Mouse (Mus musculus) intestine, postnatal 0 days (tissue): ENCODE results near the gene Ifnar1. TPM values are rescaled to one million over a fixed set of nuclear protein-coding genes. Genes with fewer than 3 reads are reported as not detected.

Source experiments
- ATAC-seq: fragments of 200-750 bp; cut with Nextera tagmentation; 2 replicates; pipeline ENCODE4 v1.8.0; 2017; ENCODE audit warnings: mild to moderate bottlenecking, moderate TSS enrichment, moderate library complexity
- H3K27ac ChIP-seq: fragments of 300-500 bp; sonication (generic); 2 replicates; pipeline ENCODE4 v1.5.1; 2014; ENCODE audit warnings: mild to moderate bottlenecking, low read depth, low read length, moderate library complexity
- H3K27me3 ChIP-seq: fragments of 300-500 bp; sonication (generic); replicated peaks from 2 replicates; pipeline ENCODE4 v1.6.1; 2014; ENCODE audit warnings: low read length, mixed read lengths; ENCODE audit not compliant: control insufficient read depth, insufficient read depth
- H3K36me3 ChIP-seq: fragments of 300-500 bp; sonication (generic); 2 replicates; pipeline ENCODE4 v1.6.1; 2014; ENCODE audit warnings: mild to moderate bottlenecking, moderate library complexity; ENCODE audit not compliant: control insufficient read depth, insufficient read depth
- H3K4me1 ChIP-seq: fragments of 300-500 bp; sonication (generic); replicated peaks from 2 replicates; pipeline ENCODE4 v1.6.1; 2014; ENCODE audit warnings: antibody characterized with exemption, low read length, mixed read lengths; ENCODE audit not compliant: control insufficient read depth, insufficient read depth
- H3K4me2 ChIP-seq: fragments of 300-500 bp; sonication (generic); replicated peaks from 2 replicates; pipeline ENCODE4 v1.6.1; 2014; ENCODE audit warnings: low read depth, mild to moderate bottlenecking, moderate library complexity
- H3K4me3 ChIP-seq: fragments of 300-500 bp; sonication (generic); 2 replicates; pipeline ENCODE4 v1.5.1; 2014; ENCODE audit warnings: low read depth, low read length
- H3K9ac ChIP-seq: fragments of 300-500 bp; sonication (generic); 2 replicates; pipeline ENCODE4 v1.6.1; 2014; ENCODE audit warnings: mild to moderate bottlenecking, low read depth, low read length
- H3K9me3 ChIP-seq: fragments of 300-500 bp; sonication (generic); 2 replicates; pipeline ENCODE4 v1.6.1; 2016; ENCODE audit warnings: mixed run types; ENCODE audit not compliant: control insufficient read depth
- CTCF ChIP-seq: sonication (generic); IDR thresholded peaks from 2 replicates; pipeline ENCODE4 v1.5.1; 2016; ENCODE audit warnings: low read depth, mild to moderate bottlenecking, control low read depth, antibody characterized with exemption, moderate library complexity
- WGBS: fragments of 180-500 bp; shearing (Covaris S2); extraction: QIAGEN DNeasy Blood & Tissue Kit; methylation state at CpG from one replicate; pipeline ENCODE4 v1.1.7; 2014; 5-methylcytosine and 5-hydroxymethylcytosine counted together
- polyA plus RNA-seq: library from polyadenylated mRNA; unstranded; fragments of >200 nt; fragmentation: Nextera tagmentation; extraction: Ambion mirVana; gene quantifications from 2 replicates; pipeline ENCODE4 v1.2.1, GENCODE M21; 2015

Ifnar1 gene
- polyA plus RNA-seq, 1 experiment from 2014 or later = 18.2 TPM

- 90% methylated on average over 15 of the region's 15 CpGs for WGBS
- peaks cover 68% of the 10 kb centered on the region for H3K36me3 ChIP-seq
- H3K4me3 ChIP-seq = no peak overlapping the region
- no peaks in the 10 kb centered on the region for H3K9me3 ChIP-seq
- no peaks in the 10 kb centered on the region for H3K27me3 ChIP-seq
- no peaks in the 10 kb centered on the region for H3K4me1 ChIP-seq
- H3K27ac ChIP-seq = 0 out of 2 replicates have a peak overlapping the region, but pooled peaks have one; percentile 28
- ATAC-seq = no peak
- H3K9ac ChIP-seq = no peak overlapping the region
- TF ChIP-seq CTCF = no peak
- H3K4me2 ChIP-seq = no peak overlapping the region
These were observed 20.1 kb downstream of the Ifnar1 start for GRCm38 (mm10) chr16:91505116-91505601.

- ATAC-seq = no peak
- WGBS = 94% methylated on average over 12 of the region's 12 CpGs
- TF ChIP-seq CTCF = no peak
These were observed 21.4 kb downstream of the Ifnar1 start for GRCm38 (mm10) chr16:91506396-91506795.

GRCm38 (mm10) chr16:91512161-91512787 is 27.2 kb downstream of the Ifnar1 start:
- Histone ChIP-seq H3K27me3 (no peaks in the 10 kb centered on the region), H3K4me1 (no peaks in the 10 kb centered on the region), H3K36me3 (peaks cover 9% of the 10 kb centered on the region), H3K4me2 (no peak overlapping the region), H3K27ac (no peak overlapping the region), H3K9me3 (no peaks in the 10 kb centered on the region), H3K9ac (no peak overlapping the region), H3K4me3 (no peak overlapping the region)
- 32% methylated on average over 7 of the region's 7 CpGs for WGBS
- peak; percentile 44; the same call in 1 of the 2 replicates for ATAC-seq
- TF ChIP-seq CTCF = peak; percentile 98

More at GRCm38 (mm10) chr16:91506396-91506795, 21.4 kb downstream of the Ifnar1 start:
- Histone ChIP-seq H3K4me2 (no peak overlapping the region), H3K4me3 (no peak overlapping the region), H3K36me3 (peaks cover 56% of the 10 kb centered on the region), H3K4me1 (no peaks in the 10 kb centered on the region), H3K27me3 (no peaks in the 10 kb centered on the region), H3K9ac (no peak overlapping the region), H3K9me3 (no peaks in the 10 kb centered on the region), H3K27ac (no peak overlapping the region)

GRCm38 (mm10) chr16:91513099-91513498 is 28.1 kb downstream of the Ifnar1 start:
- Histone ChIP-seq H3K4me1 (no peaks in the 10 kb centered on the region), H3K27me3 (no peaks in the 10 kb centered on the region)
- no peak for ATAC-seq

GRCm38 (mm10) chr16:91517020-91517419 is 32.0 kb downstream of the Ifnar1 start:
- WGBS = 59% methylated on average over 7 of the region's 7 CpGs
- Histone ChIP-seq H3K4me2 (no peak overlapping the region), H3K36me3 (no peaks in the 10 kb centered on the region), H3K27ac (no peak overlapping the region), H3K27me3 (no peaks in the 10 kb centered on the region), H3K4me1 (no peaks in the 10 kb centered on the region), H3K9ac (no peak overlapping the region), H3K9me3 (no peaks in the 10 kb centered on the region), H3K4me3 (no peak overlapping the region)
- TF ChIP-seq CTCF = no peak
- ATAC-seq = no peak

More at GRCm38 (mm10) chr16:91513099-91513498, 28.1 kb downstream of the Ifnar1 start:
- Histone ChIP-seq H3K9me3 (no peaks in the 10 kb centered on the region), H3K4me3 (no peak overlapping the region), H3K9ac (no peak overlapping the region), H3K27ac (no peak overlapping the region), H3K4me2 (no peak overlapping the region), H3K36me3 (peaks cover 4% of the 10 kb centered on the region; the same call in 1 of the 2 replicates)
- TF ChIP-seq CTCF = no peak
- WGBS = 92% methylated on average over 6 of the region's 6 CpGs

- WGBS = 61% methylated on average over 5 of the region's 5 CpGs
- Histone ChIP-seq H3K4me1 (no peaks in the 10 kb centered on the region), H3K27ac (no peak overlapping the region), H3K4me2 (no peak overlapping the region), H3K36me3 (no peaks in the 10 kb centered on the region), H3K27me3 (no peaks in the 10 kb centered on the region), H3K9me3 (no peaks in the 10 kb centered on the region), H3K4me3 (no peak overlapping the region), H3K9ac (no peak overlapping the region)
- ATAC-seq = peak; percentile 59
- no peak for TF ChIP-seq CTCF
These were observed 37.0 kb downstream of the Ifnar1 start for GRCm38 (mm10) chr16:91522040-91522439.
